Mouse (Mus musculus): ENCODE data around the gene Brd3.
"Not testable (repeated sequence)": the region's sequence is repeated elsewhere in the genome, so short reads cannot be mapped to it uniquely, and the experiment has no call there.

Brd3 gene

GRCm38 (mm10) chr2:27512909-27513308, 5.4 kb upstream of the Brd3 start:
- no peak for DNase-seq (ENCODE audit: low spot score in 2 of 2)

- no peak for DNase-seq (ENCODE audit: low spot score in 2 of 2)
These were observed 3.2 kb upstream of the Brd3 start for GRCm38 (mm10) chr2:27510706-27511105.

DNA sequence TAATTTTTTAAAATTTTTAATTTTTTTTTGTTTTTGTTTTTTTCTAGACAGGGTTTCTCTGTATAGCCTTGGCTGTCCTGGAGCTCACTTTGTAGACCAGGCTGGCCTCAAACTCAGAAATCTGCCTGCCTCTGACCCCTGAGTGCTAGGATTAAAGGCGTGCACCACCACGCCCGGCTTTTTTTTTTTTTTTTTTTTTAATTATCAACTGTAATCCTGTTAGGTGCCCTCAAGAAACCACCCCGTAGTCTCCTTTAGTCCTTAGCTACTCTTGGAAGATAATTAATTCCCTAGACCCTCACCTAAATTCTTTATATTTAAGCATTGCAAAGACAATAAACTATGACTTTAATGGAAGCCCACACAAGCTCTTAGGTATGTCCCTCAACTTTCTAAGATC, 804 bp downstream of the Brd3 start:
- DNase-seq (ENCODE audit: low spot score in 2 of 2), result not testable (repeated sequence)

DNA sequence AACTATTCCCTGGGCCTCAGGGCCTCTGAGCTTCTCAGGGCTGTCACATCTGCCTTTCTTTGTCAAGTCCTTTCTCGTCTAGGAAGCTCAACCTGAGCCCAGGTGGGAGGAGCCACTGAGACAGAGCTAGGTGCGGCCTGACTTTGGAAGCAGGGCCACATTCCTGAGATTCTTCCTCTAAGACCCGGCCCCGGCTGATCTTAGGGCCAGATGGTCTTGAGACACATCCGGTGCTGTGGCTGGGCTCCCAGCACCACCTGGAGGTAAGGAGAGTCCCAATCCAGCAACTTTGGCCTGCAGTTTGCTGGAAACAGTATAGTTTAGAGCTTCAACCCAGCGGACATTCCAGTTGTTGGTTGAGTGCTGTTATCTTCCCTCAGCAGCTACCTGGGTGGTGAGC, 1.9 kb downstream of the Brd3 start:
- no peak for DNase-seq (ENCODE audit: low spot score in 2 of 2)

DNA sequence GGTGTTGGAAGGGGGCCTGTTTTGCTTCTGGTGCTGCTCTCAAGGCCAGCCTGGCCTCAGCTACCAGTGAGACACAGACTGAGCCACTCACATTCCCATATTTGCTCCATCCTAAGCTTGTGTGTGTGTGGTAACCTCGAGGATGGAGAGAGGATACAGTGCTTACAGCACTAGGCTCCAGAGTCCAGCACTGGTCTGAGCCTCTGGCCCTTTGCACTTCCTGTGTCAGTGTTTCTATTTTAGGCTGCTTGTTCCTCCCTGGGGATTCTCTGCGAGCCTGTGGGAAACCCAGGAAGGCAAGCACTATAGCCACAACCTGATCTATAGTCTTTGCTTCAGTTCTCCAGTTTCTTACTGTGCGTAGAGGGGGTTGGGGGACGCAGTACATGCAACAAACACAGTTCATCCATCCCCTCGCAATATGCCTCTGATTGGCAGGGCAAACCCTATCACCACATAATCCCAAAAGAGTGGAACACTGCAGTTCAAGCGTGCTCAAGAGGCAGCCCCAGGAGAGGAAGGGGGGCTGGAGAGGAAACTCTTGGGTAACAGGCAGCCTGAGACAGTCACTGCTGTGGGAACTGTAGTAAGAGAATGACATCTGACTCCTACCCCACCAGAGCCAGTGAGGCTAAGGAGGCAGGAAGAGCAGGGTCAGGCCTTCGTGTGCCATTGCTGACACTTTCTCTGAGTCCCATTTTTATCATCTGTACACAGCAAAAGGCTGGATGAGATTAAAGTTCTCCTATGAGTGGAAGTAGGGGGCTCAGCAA, 3.2 kb downstream of the Brd3 start:
- no peak for DNase-seq (ENCODE audit: low spot score in 2 of 2)

GRCm38 (mm10) chr2:27496391-27497028, 11.0 kb downstream of the Brd3 start:
- DNase-seq (ENCODE audit: low spot score in 2 of 2), result no peak

DNA sequence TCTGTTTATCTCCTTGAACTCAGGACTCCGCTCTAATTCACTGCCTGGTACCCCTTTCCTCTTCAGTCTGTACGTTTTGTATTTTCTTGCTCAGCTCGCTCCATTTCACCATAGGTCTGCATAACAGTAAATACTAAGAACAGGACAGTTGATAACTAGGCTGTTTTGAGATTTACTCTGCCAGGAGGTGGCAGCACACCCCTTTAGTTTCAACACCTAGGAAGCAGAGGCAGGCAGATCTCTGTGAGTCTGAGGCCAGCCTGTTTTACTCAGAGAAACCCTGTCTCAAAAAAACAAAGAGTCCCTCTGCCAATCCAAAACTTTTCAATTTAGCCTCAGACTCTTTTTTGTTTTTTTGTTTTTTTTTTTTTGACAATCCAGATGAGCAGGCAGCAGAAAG, 13.5 kb downstream of the Brd3 start:
- no peak for DNase-seq (ENCODE audit: low spot score in 2 of 2)

DNA sequence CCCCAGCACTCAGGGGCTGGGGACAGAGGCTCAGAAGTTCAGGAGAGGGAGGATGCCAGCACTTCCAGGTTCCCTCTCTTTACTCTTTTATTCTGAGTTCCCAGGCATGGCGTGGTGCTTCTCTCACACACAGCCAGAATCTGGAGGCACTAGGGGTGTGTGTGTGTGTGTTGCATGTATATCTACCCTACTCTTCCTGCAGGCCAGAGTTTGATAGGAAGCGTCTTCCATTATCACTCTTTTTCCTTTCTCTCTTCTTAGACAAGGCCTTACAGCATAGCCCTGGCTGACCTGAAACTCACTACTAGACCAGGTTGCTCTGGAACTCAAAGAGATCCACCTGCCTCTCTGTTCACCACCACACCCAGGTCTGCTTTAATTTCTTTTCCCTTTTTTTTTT, 16.5 kb downstream of the Brd3 start:
- DNase-seq (ENCODE audit: low spot score in 2 of 2), result no peak

DNA sequence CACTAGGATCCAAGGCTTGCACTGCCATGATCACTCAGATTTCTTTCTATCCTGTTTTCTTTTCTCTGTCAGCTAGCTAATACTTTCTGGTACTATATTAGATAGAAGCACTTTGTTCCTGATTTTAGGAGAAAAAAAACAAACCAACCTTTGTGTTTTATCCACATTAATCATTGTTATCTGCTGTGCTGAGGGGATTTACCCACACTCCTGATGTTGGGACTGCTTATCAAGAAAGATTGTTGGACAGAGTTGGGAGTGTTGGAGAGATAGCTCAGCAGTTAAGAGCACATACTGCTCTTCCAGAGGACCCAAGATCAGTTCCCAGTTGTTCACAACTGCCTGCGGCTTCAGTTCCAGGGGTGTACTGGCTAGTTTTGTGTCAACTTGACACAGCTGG, 19.1 kb downstream of the Brd3 start:
- DNase-seq (ENCODE audit: low spot score in 2 of 2), result no peak

- DNase-seq (ENCODE audit: low spot score in 2 of 2), result no peak
These were observed 20.0 kb downstream of the Brd3 start for GRCm38 (mm10) chr2:27487336-27488049.

- DNase-seq (ENCODE audit: low spot score in 2 of 2), result no peak
These were observed 20.7 kb downstream of the Brd3 start for GRCm38 (mm10) chr2:27486725-27487124.

GRCm38 (mm10) chr2:27482265-27482861, 25.1 kb downstream of the Brd3 start:
- no peak for DNase-seq (ENCODE audit: low spot score in 2 of 2)

DNA sequence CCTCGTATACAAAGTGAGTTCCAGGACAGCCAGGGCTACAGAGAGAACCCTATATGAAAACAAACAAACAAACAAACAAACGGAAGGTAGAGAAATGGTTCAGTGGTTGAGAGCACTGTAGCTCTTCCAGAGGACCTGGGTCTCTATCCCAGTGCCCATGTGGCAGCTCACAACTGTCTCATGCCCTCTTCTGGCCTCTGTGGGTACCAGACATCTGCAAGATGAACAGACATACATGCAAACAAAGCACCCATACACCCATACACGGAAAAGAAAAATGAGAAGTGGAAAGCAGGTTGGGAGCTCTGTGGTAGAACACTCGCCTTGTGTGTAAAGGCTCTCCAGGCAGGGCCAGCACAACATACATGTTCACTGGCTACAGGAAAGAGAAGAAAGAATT, 27.1 kb downstream of the Brd3 start:
- DNase-seq (ENCODE audit: low spot score in 2 of 2), result no peak

DNA sequence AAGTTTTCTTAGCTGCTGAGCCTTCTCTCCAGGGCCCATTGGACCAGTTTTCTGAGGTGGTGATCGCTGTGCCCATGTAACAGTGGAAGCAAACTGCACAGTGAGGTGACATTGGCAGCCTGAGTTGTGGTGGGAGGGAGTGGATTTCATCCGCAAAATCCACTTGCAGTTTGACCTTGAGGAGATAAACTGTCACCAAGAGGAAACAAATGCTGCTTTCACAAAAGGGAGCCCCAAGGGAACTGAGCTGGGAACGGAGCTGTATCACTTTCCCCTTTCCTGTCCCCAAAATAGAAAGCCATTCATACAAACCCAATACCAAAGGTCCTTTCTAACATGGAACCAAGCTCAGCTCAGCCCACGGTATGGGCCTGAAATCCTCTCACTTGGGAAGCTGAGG, 27.6 kb downstream of the Brd3 start:
- DNase-seq (ENCODE audit: low spot score in 2 of 2), result no peak

DNA sequence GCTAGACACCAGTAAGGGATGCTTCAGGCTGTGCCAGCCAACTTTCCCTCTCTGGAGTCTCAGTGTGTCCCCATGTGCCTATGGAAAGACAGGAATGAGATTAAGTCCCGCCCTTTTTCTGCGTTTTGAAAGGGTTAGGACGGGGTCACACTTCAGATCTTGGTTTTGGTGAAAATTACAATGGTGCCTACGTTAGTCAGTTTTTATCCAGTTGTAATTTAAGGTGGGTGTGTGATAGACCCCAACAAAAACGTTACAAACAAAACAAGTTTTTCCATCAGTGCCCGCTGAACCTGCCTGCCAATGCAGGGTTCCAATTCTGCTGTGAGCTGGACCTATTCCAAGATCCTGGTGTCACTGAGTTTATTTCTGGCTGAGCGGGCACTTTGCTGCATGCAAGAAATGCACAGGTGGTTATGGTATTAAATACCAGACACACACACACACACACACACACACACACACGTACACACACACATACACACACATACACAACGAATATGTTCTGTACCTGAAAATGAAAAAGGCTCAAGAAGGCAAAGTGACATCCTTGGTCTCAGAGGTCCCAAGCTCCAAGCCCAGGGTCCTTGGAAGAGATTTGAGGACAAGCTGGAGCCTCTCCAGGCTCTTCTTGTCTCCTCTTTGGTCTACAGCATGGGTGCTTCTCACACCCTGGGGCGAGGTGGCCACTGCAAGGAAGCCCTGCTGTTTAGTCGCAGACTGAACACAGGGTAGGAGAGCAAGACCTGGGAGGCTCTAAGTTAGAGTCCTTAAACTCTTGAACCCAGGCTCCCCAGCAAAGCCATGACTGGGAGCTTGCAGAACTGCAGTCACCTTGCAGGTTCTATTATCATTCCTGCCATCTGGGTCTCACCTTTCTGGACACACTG, 30.9 kb downstream of the Brd3 start:
- DNase-seq (ENCODE audit: low spot score in 2 of 2), result no peak

DNA sequence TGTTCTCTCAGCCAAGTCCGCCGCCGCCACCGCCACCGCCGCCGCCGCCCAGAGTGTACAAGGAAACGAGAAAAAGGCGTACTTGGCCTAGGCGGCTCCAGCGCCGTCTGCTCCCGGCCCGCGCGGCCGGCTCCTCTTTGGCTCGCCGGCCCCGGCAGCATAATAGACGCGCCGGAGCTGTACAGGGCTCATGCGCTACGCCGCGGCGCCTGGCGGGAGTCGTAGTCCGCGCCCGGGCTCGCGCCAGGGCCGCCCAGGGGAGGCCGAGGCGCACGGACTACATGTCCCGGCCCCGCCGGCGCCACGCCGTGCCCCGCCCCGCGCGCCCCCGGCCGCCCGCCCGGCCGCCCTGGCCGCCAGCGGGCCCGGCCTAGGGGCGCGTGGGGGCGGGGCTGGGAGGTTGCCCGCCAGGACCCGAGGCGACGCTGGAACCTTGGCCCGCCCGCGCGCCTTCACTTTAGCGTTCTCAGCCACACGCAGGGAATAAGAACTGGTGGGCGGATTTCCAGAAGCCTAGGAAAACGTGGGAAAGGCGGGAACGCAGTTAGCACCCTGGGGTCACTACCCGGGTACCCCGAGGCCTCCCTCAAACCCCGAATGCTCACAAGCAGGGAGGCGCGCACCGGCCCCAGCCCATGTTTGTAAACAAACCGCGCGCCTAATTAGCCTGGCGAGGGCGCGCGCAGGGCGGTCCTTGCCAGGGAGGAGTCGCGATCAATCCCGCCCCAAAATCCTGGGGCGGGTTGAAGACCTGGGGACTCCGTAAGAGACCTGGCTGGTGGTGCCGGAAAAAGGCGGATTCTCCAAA, 31.8 kb downstream of the Brd3 start:
- DNase-seq (ENCODE audit: low spot score in 2 of 2), result peak; percentile 78 to 83

DNA sequence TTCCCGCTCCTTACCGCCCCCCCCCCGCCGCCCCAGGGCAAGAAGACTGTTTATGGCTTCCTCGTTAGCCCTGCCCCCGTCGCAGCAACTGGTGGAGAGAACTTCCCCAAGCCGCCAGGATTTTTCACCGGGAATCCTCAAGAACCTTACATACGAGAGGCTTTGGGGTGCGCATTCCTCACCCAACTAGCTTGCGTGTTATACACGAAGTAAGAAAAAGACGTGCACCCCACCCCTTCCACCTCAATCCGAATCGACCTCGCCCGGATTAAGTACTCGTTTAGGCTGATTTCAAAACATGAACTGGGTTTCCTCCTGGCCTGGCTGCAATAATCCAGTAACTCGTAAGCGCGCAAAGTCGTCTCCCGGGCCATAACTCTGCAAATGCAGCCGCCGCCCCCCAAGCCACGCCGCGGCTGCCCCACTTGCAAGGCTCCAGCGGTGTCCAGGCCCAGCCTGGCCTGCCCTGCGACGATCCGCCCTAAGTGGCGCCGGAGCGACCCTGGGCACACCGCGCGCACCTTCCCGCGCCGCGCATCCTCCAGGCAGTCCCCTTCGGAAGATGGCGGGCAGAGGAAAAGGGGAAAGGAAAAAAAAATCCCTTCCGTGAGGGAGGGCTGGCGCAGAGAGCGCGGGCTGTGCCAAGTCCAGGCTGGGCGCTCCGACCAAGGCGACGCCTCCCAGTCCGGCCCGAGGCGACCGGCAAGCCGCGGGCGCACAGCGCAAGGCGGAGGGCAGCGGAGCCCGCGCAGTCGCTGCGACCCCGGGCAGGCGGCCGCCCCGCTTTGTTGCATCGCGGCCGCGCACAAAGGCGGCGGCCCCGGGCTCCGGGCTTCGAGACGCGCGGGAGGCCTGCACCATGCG, 32.6 kb downstream of the Brd3 start:
- DNase-seq (ENCODE audit: low spot score in 2 of 2), result no peak

- no peak for DNase-seq (ENCODE audit: low spot score in 2 of 2)
These were observed 33.6 kb downstream of the Brd3 start for GRCm38 (mm10) chr2:27473911-27474310.

GRCm38 (mm10) chr2:27473061-27473765, 34.2 kb downstream of the Brd3 start:
- DNase-seq (ENCODE audit: low spot score in 2 of 2), result no peak
